ENCODE assay signal across 17 mouse cellular contexts in the genomic region with DNA sequence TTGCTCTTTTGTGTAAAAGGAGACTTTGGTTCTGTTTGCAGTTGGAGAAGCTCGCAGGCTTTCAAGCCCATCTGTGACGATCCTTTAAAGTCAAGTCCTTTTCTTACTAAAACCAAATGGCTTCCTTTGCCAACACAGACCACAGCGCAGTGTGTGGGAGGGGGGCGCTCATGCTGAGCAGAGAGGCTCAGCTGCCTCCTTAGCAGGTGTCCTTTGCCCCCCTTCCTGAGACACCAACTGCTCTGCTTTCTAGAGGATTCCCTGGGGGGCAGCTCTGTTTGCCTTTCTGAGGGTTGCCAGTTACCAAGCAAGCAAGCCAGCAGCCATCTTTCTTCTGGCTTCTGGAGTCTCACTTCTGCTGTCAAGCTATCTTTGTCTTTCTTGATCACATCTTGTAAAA. TPM values are rescaled to one million over a fixed set of nuclear protein-coding genes. Genes with fewer than 3 reads are reported as not detected.
DNase-seq lines count a peak whose midpoint lies in the region; ATAC-seq and TF ChIP-seq lines count a peak whose summit lies in the region.
"Had no signal": no experiment of that assay in that cellular context is flagged by ENCODE, and none has a peak within 500 bp of the region (broad histone marks: within the 10 kb centered on the region; RNA-seq: fewer than 3 reads in every experiment).

No protein-coding gene starts in this region.

- peak; percentile 27 for DNase-seq in embryo, embryonic 11 days
- DNase-seq in embryo, embryonic 10 days (ENCODE audit: low spot score), result no peak
- peak; percentile 38 to 42 for DNase-seq in spleen, adult 18-20 months
- no peak for DNase-seq in spleen, adult 12 weeks (ENCODE audit: low spot score)
- DNase-seq in thymus, adult 18-20 months, result peak; percentile 70 to 81
- no peak for DNase-seq in yolk sac, embryonic 10.5 days (ENCODE audit: low spot score)
- DNase-seq in lung, postnatal 0 days (ENCODE audit: low spot score), result no peak
- DNase-seq in heart, postnatal 10 days, result no peak
- DNase-seq: cerebellum, adult 11 months; gastrocnemius, postnatal 14 days; heart, postnatal 4 days; kidney, adult 8-10 months; kidney, postnatal 36 days; lung, postnatal 36 days; right cerebral cortex, postnatal 25 days had no signal

- no peaks in the 10 kb centered on the region for H3K27me3 ChIP-seq in lung, postnatal 0 days (replicated peaks; ENCODE audit: insufficient read depth, low read length)
- H3K27me3 ChIP-seq: liver, embryonic 15.5 days had no signal

- 47% methylated on average over 4 of the region's 4 CpGs for WGBS in lung, postnatal 0 days

- no peak for ATAC-seq in lung, postnatal 0 days

- H3K4me3 ChIP-seq in lung, postnatal 0 days (ENCODE audit: low read depth, low read length), result no peak overlapping the region
- H3K4me3 ChIP-seq: liver, embryonic 15.5 days; midbrain, embryonic 12.5 days had no signal

- no peaks in the 10 kb centered on the region for H3K36me3 ChIP-seq in lung, postnatal 0 days (ENCODE audit: insufficient read depth, low read length)
- H3K36me3 ChIP-seq: liver, embryonic 15.5 days; midbrain, embryonic 12.5 days had no signal

- intact Hi-C loops in heart, postnatal 10 days (cut with DNase I), result no loop called here

- no peak for TF ChIP-seq EP300 in lung, postnatal 0 days (IDR thresholded peaks at IDR 0.05)

- no peaks in the 10 kb centered on the region for H3K9me3 ChIP-seq in lung, postnatal 0 days (ENCODE audit: low read length)
- H3K9me3 ChIP-seq: liver, embryonic 15.5 days; midbrain, embryonic 12.5 days had no signal

- TF ChIP-seq CTCF in lung, postnatal 0 days (IDR thresholded peaks at IDR 0.05), result no peak

- no peak overlapping the region for H3K9ac ChIP-seq in lung, postnatal 0 days (replicated peaks; ENCODE audit: low read depth)
- H3K9ac ChIP-seq: liver, embryonic 15.5 days; midbrain, embryonic 12.5 days had no signal

- no peak overlapping the region for H3K4me2 ChIP-seq in lung, postnatal 0 days (replicated peaks; ENCODE audit: low read depth, low read length)
- H3K4me2 ChIP-seq: liver, embryonic 15.5 days; midbrain, embryonic 12.5 days had no signal

- H3K4me1 ChIP-seq in lung, postnatal 0 days (ENCODE audit: insufficient read depth, low read depth, low read length), result no peaks in the 10 kb centered on the region
- H3K4me1 ChIP-seq: liver, embryonic 15.5 days; midbrain, embryonic 12.5 days had no signal

- no peak overlapping the region for H3K27ac ChIP-seq in lung, postnatal 0 days (ENCODE audit: low read length)
- H3K27ac ChIP-seq: liver, embryonic 15.5 days; midbrain, embryonic 12.5 days had no signal

RNA-seq across cellular contexts. Expression of a gene that starts 19.4 kb away (rescaled TPM):
- 2.4 and 2.6 TPM in 2 replicates for polyA plus RNA-seq in lung, postnatal 0 days (2015; fragmentation: Nextera tagmentation; extraction: Ambion mirVana)
- 1 to 10 TPM; 7.9 to 9.2 TPM for total RNA-seq in heart, postnatal 10 days (2021)

Comparison
In these comparisons a context has a peak if more than half of its experiments do, and no peak if none do; other contexts are left out.
1. DNase-seq: peak in embryo, embryonic 11 days (single experiment), spleen, adult 18-20 months (2 of 2) and thymus, adult 18-20 months (2 of 2); none in embryo, embryonic 10 days (single experiment), spleen, adult 12 weeks (single experiment), yolk sac, embryonic 10.5 days (single experiment), lung, postnatal 0 days (single experiment) and heart, postnatal 10 days (0 of 2).